Mouse (Mus musculus): ENCODE measurements at regions not wholly inside any gene's neighbourhood (a gene's known extent, or its start where the extent isn't known, plus 50 kb on each side); places are given as distances from the start of the nearest gene placed in this dataset.

DNA sequence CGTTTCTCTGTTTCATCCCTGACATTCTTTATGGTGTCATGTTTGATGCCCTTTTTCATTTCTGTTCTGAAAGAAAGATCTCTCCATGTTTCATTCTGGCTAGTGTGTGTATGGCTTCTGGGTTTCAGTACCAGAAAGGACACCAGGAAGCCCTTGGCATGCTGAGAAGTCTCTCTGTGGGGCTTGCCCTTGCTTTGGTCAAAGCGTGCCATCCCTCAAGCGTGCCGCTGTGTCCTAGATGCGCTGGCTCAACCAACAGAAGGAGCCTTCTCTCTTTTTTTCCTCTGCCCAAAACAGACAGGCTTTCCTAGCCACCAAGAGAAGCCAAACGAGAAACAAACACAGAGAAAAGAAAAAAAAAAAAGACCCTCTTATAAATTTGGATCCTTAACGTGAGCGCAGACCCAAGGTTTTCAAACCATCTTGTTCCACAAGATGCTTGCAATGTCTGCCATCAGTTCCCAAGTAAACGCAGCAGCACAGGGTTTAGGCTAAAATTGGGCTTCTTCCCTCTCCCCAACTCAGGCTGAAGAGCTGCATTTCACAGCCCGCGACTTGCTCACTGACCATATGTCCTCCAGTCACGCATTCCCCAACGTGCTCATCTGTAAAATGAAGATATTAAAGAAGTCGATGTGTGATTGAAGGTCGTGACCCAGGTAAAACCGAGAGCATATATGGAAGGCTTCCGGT lies 97.3 kb upstream of the Foxn2 start:
- TF ChIP-seq POLR2A (IDR thresholded peaks at IDR 0.05; ENCODE audit: borderline replicate concordance, control insufficient read depth, low read depth, low read length) (no peak), CTCF (IDR thresholded peaks at IDR 0.05; ENCODE audit: control insufficient read depth, insufficient read depth, low read length) (no peak)

Data from bone marrow, adult 2 months (tissue).